In genomic region chr4:117830124-117830551, GRCm38 (mm10) we compare ENCODE assay signal across 8 mouse cellular contexts. TPM values are rescaled to one million over a fixed set of nuclear protein-coding genes. Genes with fewer than 3 reads are reported as not detected.
DNase-seq lines count a peak whose midpoint lies in the region; ATAC-seq and TF ChIP-seq lines count a peak whose summit lies in the region.

No protein-coding gene starts in this region.

- no peak for TF ChIP-seq CTCF in E14TG2a.4 (conservative IDR thresholded peaks at IDR 0.05; ENCODE audit: low read length)
- no peak for TF ChIP-seq CTCF in small intestine, adult 2 months (IDR thresholded peaks at IDR 0.05; ENCODE audit: extremely low read depth, insufficient read length, insufficient replicate concordance, low read depth, low read length)

- WGBS in heart, embryonic 10.5 days = 5% methylated on average over 5 of the region's 5 CpGs
- 3% methylated on average over 5 of the region's 5 CpGs for WGBS in lung, embryonic 16.5 days
- WGBS in small intestine, adult 2 months = 7% methylated on average over 5 of the region's 5 CpGs

- no peak overlapping the region for H3K9ac ChIP-seq in lung, embryonic 16.5 days (ENCODE audit: low read length)

- peak overlapping the region; percentile 39 for H3K4me3 ChIP-seq in E14TG2a.4 (replicated peaks; ENCODE audit: low read length)
- peak overlapping the region; percentile 42 for H3K4me3 ChIP-seq in heart, embryonic 10.5 days
- H3K4me3 ChIP-seq in lung, embryonic 16.5 days (ENCODE audit: low read length) = no peak overlapping the region
- no peak overlapping the region for H3K4me3 ChIP-seq in small intestine, adult 2 months (ENCODE audit: low read depth, low read length)

- H3K27ac ChIP-seq in heart, embryonic 10.5 days = peak overlapping the region; percentile 72
- no peak overlapping the region for H3K27ac ChIP-seq in lung, embryonic 16.5 days (ENCODE audit: low read length)
- peak overlapping the region; percentile 77 for H3K27ac ChIP-seq in small intestine, adult 2 months (ENCODE audit: insufficient read depth, low read depth, low read length)

- no peak for TF ChIP-seq POLR2A in small intestine, adult 2 months (IDR thresholded peaks at IDR 0.05; ENCODE audit: low read depth, low read length)

- H3K4me2 ChIP-seq in lung, embryonic 16.5 days (ENCODE audit: low read depth, low read length) = peak overlapping the region; percentile 7; the same call in 1 of the 2 replicates

- H3K4me1 ChIP-seq in E14TG2a.4 (replicated peaks; ENCODE audit: low read depth, low read length) = peaks cover 28% of the 10 kb centered on the region
- peaks cover 21% of the 10 kb centered on the region for H3K4me1 ChIP-seq in heart, embryonic 10.5 days
- peaks cover 18% of the 10 kb centered on the region for H3K4me1 ChIP-seq in lung, embryonic 16.5 days (replicated peaks; ENCODE audit: control insufficient read depth, insufficient read depth, low read length)
- peaks cover 25% of the 10 kb centered on the region for H3K4me1 ChIP-seq in small intestine, adult 2 months (ENCODE audit: control insufficient read depth, insufficient read depth, insufficient read length, low read length)

- H3K36me3 ChIP-seq in E14TG2a.4 (ENCODE audit: insufficient read depth, low read length) = no peaks in the 10 kb centered on the region
- no peaks in the 10 kb centered on the region for H3K36me3 ChIP-seq in heart, embryonic 10.5 days
- H3K36me3 ChIP-seq in lung, embryonic 16.5 days (ENCODE audit: control insufficient read depth, insufficient read depth, low read length) = no peaks in the 10 kb centered on the region
- no peaks in the 10 kb centered on the region for H3K36me3 ChIP-seq in small intestine, adult 2 months (ENCODE audit: control insufficient read depth, insufficient read depth, low read length)

- peaks cover 50% of the 10 kb centered on the region for H3K27me3 ChIP-seq in E14TG2a.4 (ENCODE audit: insufficient read depth, low read length)
- H3K27me3 ChIP-seq in heart, embryonic 10.5 days (ENCODE audit: insufficient read depth, poor library complexity, severe bottlenecking) = peaks cover 41% of the 10 kb centered on the region
- H3K27me3 ChIP-seq in lung, embryonic 16.5 days (ENCODE audit: control insufficient read depth, insufficient read depth, low read depth, low read length) = peaks cover 5% of the 10 kb centered on the region; the same call in 1 of the 2 replicates
- no peaks in the 10 kb centered on the region for H3K27me3 ChIP-seq in small intestine, adult 2 months (ENCODE audit: control insufficient read depth, insufficient read depth, low read length)

- peak; percentile 48 for ATAC-seq in lung, embryonic 16.5 days (ENCODE audit: low read depth)

- DNase-seq in c-Kit-positive CD71-positive TER-119-positive erythroid progenitor cells, embryonic 14.5 days (ENCODE audit: low spot score) = peak; percentile 91
- DNase-seq in heart, embryonic 10.5 days (ENCODE audit: low spot score) = peak; percentile 94
- peak; percentile 67 for DNase-seq in kidney, adult 9 months
- no peak for DNase-seq in Muller cell, postnatal 12 days (ENCODE audit: inconsistent ontology term)
- DNase-seq in thymus, postnatal 10 days (ENCODE audit: low spot score in 2 of 2) = no peak

- no peaks in the 10 kb centered on the region for H3K9me3 ChIP-seq in E14TG2a.4 (ENCODE audit: low read length)
- no peaks in the 10 kb centered on the region for H3K9me3 ChIP-seq in heart, embryonic 10.5 days
- no peaks in the 10 kb centered on the region for H3K9me3 ChIP-seq in lung, embryonic 16.5 days (ENCODE audit: control insufficient read depth, low read length)

RNA-seq across cellular contexts. Expression of gene Slc6a9, which starts 4.2 kb away (rescaled TPM):
- polyA plus RNA-seq in heart, embryonic 10.5 days (2016; fragmentation: Nextera tagmentation; extraction: Ambion mirVana) = 12.5 and 12.8 TPM in 2 replicates
- 9.1 and 9.2 TPM in 2 replicates for polyA plus RNA-seq in lung, embryonic 16.5 days (2015; fragmentation: Nextera tagmentation; extraction: Ambion mirVana)
- 42.8 and 49.1 TPM in 2 replicates for polyA plus RNA-seq in small intestine, adult 2 months (2012; rRNA removed)

RNA-seq across cellular contexts. Expression of gene Ccdc24, which starts 42.2 kb away (rescaled TPM):
- polyA plus RNA-seq in heart, embryonic 10.5 days (2016; fragmentation: Nextera tagmentation; extraction: Ambion mirVana) = 0.79 and 1.0 TPM in 2 replicates
- polyA plus RNA-seq in lung, embryonic 16.5 days (2015; fragmentation: Nextera tagmentation; extraction: Ambion mirVana) = 2.0 and 3.0 TPM in 2 replicates
- 0.80 and 2.0 TPM in 2 replicates for polyA plus RNA-seq in small intestine, adult 2 months (2012; rRNA removed)

RNA-seq across cellular contexts. Expression of gene B4galt2, which starts 53.1 kb away (rescaled TPM):
- 14.2 and 17.7 TPM in 2 replicates for polyA plus RNA-seq in heart, embryonic 10.5 days (2016; fragmentation: Nextera tagmentation; extraction: Ambion mirVana)
- polyA plus RNA-seq in lung, embryonic 16.5 days (2015; fragmentation: Nextera tagmentation; extraction: Ambion mirVana) = 10.6 and 12.0 TPM in 2 replicates
- 6.7 and 7.5 TPM in 2 replicates for polyA plus RNA-seq in small intestine, adult 2 months (2012; rRNA removed)

RNA-seq across cellular contexts. Expression of gene Atp6v0b, which starts 57.0 kb away (rescaled TPM):
- polyA plus RNA-seq in heart, embryonic 10.5 days (2016; fragmentation: Nextera tagmentation; extraction: Ambion mirVana) = 208 and 209 TPM in 2 replicates
- polyA plus RNA-seq in lung, embryonic 16.5 days (2015; fragmentation: Nextera tagmentation; extraction: Ambion mirVana) = 180 and 204 TPM in 2 replicates
- 244 and 435 TPM in 2 replicates for polyA plus RNA-seq in small intestine, adult 2 months (2012; rRNA removed)

Comparison
In these comparisons a context has a peak if more than half of its experiments do, and no peak if none do; other contexts are left out.
1. H3K4me3 ChIP-seq: peak in E14TG2a.4 (single experiment) and heart, embryonic 10.5 days (single experiment); none in lung, embryonic 16.5 days (single experiment) and small intestine, adult 2 months (single experiment).
2. DNase-seq: peak in c-Kit-positive CD71-positive TER-119-positive erythroid progenitor cells, embryonic 14.5 days (single experiment), heart, embryonic 10.5 days (single experiment) and kidney, adult 9 months (single experiment); none in Muller cell, postnatal 12 days (single experiment) and thymus, postnatal 10 days (0 of 2).